Mouse (Mus musculus): ENCODE measurements around the gene Gpd1l. TPM values are rescaled to one million over a fixed set of nuclear protein-coding genes. Genes with fewer than 3 reads are reported as not detected.

Gene Gpd1l
- polyA plus RNA-seq, 1 experiment from 2014 or later, result 12.0 TPM

- 83% methylated on average over 4 of the region's 4 CpGs for WGBS
- H3K9ac ChIP-seq (ENCODE audit: low read length), result no peak overlapping the region
- no peaks in the 10 kb centered on the region for H3K4me1 ChIP-seq (ENCODE audit: control insufficient read depth, insufficient read depth, low read length)
- ATAC-seq (ENCODE audit: insufficient read depth, low FRiP score, low TSS enrichment) (no peak), DNase-seq (ENCODE audit: low spot score) (no peak)
- H3K27ac ChIP-seq (ENCODE audit: low read depth, low read length), result no peak overlapping the region
- no peak overlapping the region for H3K4me3 ChIP-seq (ENCODE audit: low read depth, low read length)
- H3K27me3 ChIP-seq (ENCODE audit: control insufficient read depth, insufficient read depth, low read length), result no peaks in the 10 kb centered on the region
- H3K36me3 ChIP-seq (ENCODE audit: control insufficient read depth, insufficient read depth, low read length), result no peaks in the 10 kb centered on the region
- no peak overlapping the region for H3K4me2 ChIP-seq (ENCODE audit: low read depth)
- no peaks in the 10 kb centered on the region for H3K9me3 ChIP-seq (ENCODE audit: control insufficient read depth, low read length)
These were observed 26.4 kb upstream of the Gpd1l start for GRCm38 (mm10) chr9:114960043-114960789.

- H3K27me3 ChIP-seq (ENCODE audit: control insufficient read depth, insufficient read depth, low read length), result no peaks in the 10 kb centered on the region
- no peaks in the 10 kb centered on the region for H3K36me3 ChIP-seq (ENCODE audit: control insufficient read depth, insufficient read depth, low read length)
- H3K9ac ChIP-seq (ENCODE audit: low read length), result no peak overlapping the region
- DNase-seq (ENCODE audit: low spot score) (peak; percentile 43), ATAC-seq (ENCODE audit: insufficient read depth, low FRiP score, low TSS enrichment) (0 out of 2 replicates have a peak, but pooled peaks have one; percentile 68)
- H3K9me3 ChIP-seq (ENCODE audit: control insufficient read depth, low read length), result no peaks in the 10 kb centered on the region
- WGBS, result 43% methylated on average over 5 of the region's 5 CpGs
- H3K4me2 ChIP-seq (ENCODE audit: low read depth), result no peak overlapping the region
- H3K4me3 ChIP-seq (ENCODE audit: low read depth, low read length), result no peak overlapping the region
- no peaks in the 10 kb centered on the region for H3K4me1 ChIP-seq (ENCODE audit: control insufficient read depth, insufficient read depth, low read length)
- H3K27ac ChIP-seq (ENCODE audit: low read depth, low read length), result no peak overlapping the region
These were observed 23.2 kb upstream of the Gpd1l start for GRCm38 (mm10) chr9:114956945-114957344.

- Histone ChIP-seq H3K4me3 (ENCODE audit: low read depth, low read length) (no peak overlapping the region), H3K9me3 (ENCODE audit: control insufficient read depth, low read length) (no peaks in the 10 kb centered on the region), H3K9ac (ENCODE audit: low read length) (no peak overlapping the region), H3K4me2 (ENCODE audit: low read depth) (no peak overlapping the region), H3K27ac (ENCODE audit: low read depth, low read length) (no peak overlapping the region), H3K4me1 (ENCODE audit: control insufficient read depth, insufficient read depth, low read length) (no peaks in the 10 kb centered on the region), H3K27me3 (ENCODE audit: control insufficient read depth, insufficient read depth, low read length) (no peaks in the 10 kb centered on the region), H3K36me3 (ENCODE audit: control insufficient read depth, insufficient read depth, low read length) (no peaks in the 10 kb centered on the region)
- 91% methylated on average over 11 of the region's 11 CpGs for WGBS
- DNase-seq (ENCODE audit: low spot score), result no peak
- ATAC-seq (ENCODE audit: insufficient read depth, low FRiP score, low TSS enrichment), result no peak
These were observed 21.6 kb upstream of the Gpd1l start for GRCm38 (mm10) chr9:114955340-114955739.

GRCm38 (mm10) chr9:114952866-114953265, 19.1 kb upstream of the Gpd1l start:
- WGBS, result 46% methylated on average over 1 of the region's 1 CpGs
- Histone ChIP-seq H3K9ac (ENCODE audit: low read length) (no peak overlapping the region), H3K9me3 (ENCODE audit: control insufficient read depth, low read length) (no peaks in the 10 kb centered on the region), H3K4me2 (ENCODE audit: low read depth) (no peak overlapping the region), H3K27me3 (ENCODE audit: control insufficient read depth, insufficient read depth, low read length) (no peaks in the 10 kb centered on the region), H3K4me3 (ENCODE audit: low read depth, low read length) (no peak overlapping the region), H3K36me3 (ENCODE audit: control insufficient read depth, insufficient read depth, low read length) (no peaks in the 10 kb centered on the region), H3K4me1 (ENCODE audit: control insufficient read depth, insufficient read depth, low read length) (no peaks in the 10 kb centered on the region), H3K27ac (ENCODE audit: low read depth, low read length) (no peak overlapping the region)
- no peak for ATAC-seq (ENCODE audit: insufficient read depth, low FRiP score, low TSS enrichment)
- DNase-seq (ENCODE audit: low spot score), result no peak

- DNase-seq (ENCODE audit: low spot score), result no peak
- no peak overlapping the region for H3K4me2 ChIP-seq (ENCODE audit: low read depth)
- no peak overlapping the region for H3K9ac ChIP-seq (ENCODE audit: low read length)
- no peak for ATAC-seq (ENCODE audit: insufficient read depth, low FRiP score, low TSS enrichment)
- H3K27ac ChIP-seq (ENCODE audit: low read depth, low read length), result no peak overlapping the region
- no peaks in the 10 kb centered on the region for H3K4me1 ChIP-seq (ENCODE audit: control insufficient read depth, insufficient read depth, low read length)
- H3K4me3 ChIP-seq (ENCODE audit: low read depth, low read length), result no peak overlapping the region
- 60% methylated on average over 5 of the region's 5 CpGs for WGBS
- H3K9me3 ChIP-seq (ENCODE audit: control insufficient read depth, low read length), result no peaks in the 10 kb centered on the region
- no peaks in the 10 kb centered on the region for H3K36me3 ChIP-seq (ENCODE audit: control insufficient read depth, insufficient read depth, low read length)
- no peaks in the 10 kb centered on the region for H3K27me3 ChIP-seq (ENCODE audit: control insufficient read depth, insufficient read depth, low read length)
These were observed 14.6 kb upstream of the Gpd1l start for GRCm38 (mm10) chr9:114948395-114948794.

GRCm38 (mm10) chr9:114945576-114945975, 11.8 kb upstream of the Gpd1l start:
- ATAC-seq (ENCODE audit: insufficient read depth, low FRiP score, low TSS enrichment) (no peak), DNase-seq (ENCODE audit: low spot score) (no peak)
- Histone ChIP-seq H3K4me3 (ENCODE audit: low read depth, low read length) (no peak overlapping the region), H3K27ac (ENCODE audit: low read depth, low read length) (no peak overlapping the region), H3K27me3 (ENCODE audit: control insufficient read depth, insufficient read depth, low read length) (no peaks in the 10 kb centered on the region), H3K9me3 (ENCODE audit: control insufficient read depth, low read length) (no peaks in the 10 kb centered on the region), H3K4me2 (ENCODE audit: low read depth) (no peak overlapping the region), H3K4me1 (ENCODE audit: control insufficient read depth, insufficient read depth, low read length) (no peaks in the 10 kb centered on the region), H3K36me3 (ENCODE audit: control insufficient read depth, insufficient read depth, low read length) (no peaks in the 10 kb centered on the region), H3K9ac (ENCODE audit: low read length) (no peak overlapping the region)
- 89% methylated on average over 6 of the region's 6 CpGs for WGBS

GRCm38 (mm10) chr9:114944642-114945041, 10.9 kb upstream of the Gpd1l start:
- Histone ChIP-seq H3K36me3 (ENCODE audit: control insufficient read depth, insufficient read depth, low read length) (no peaks in the 10 kb centered on the region), H3K4me2 (ENCODE audit: low read depth) (no peak overlapping the region), H3K27ac (ENCODE audit: low read depth, low read length) (no peak overlapping the region), H3K9me3 (ENCODE audit: control insufficient read depth, low read length) (no peaks in the 10 kb centered on the region), H3K4me3 (ENCODE audit: low read depth, low read length) (no peak overlapping the region), H3K27me3 (ENCODE audit: control insufficient read depth, insufficient read depth, low read length) (no peaks in the 10 kb centered on the region), H3K9ac (ENCODE audit: low read length) (no peak overlapping the region), H3K4me1 (ENCODE audit: control insufficient read depth, insufficient read depth, low read length) (no peaks in the 10 kb centered on the region)
- WGBS, result 85% methylated on average over 3 of the region's 3 CpGs
- no peak for ATAC-seq (ENCODE audit: insufficient read depth, low FRiP score, low TSS enrichment)
- DNase-seq (ENCODE audit: low spot score), result no peak

GRCm38 (mm10) chr9:114936687-114937086, 2.9 kb upstream of the Gpd1l start:
- H3K4me1 ChIP-seq (ENCODE audit: control insufficient read depth, insufficient read depth, low read length), result peaks cover 8% of the 10 kb centered on the region; the same call in 1 of the 2 replicates
- no peak overlapping the region for H3K4me2 ChIP-seq (ENCODE audit: low read depth)
- no peak overlapping the region for H3K9ac ChIP-seq (ENCODE audit: low read length)
- no peaks in the 10 kb centered on the region for H3K27me3 ChIP-seq (ENCODE audit: control insufficient read depth, insufficient read depth, low read length)
- DNase-seq (ENCODE audit: low spot score), result no peak
- ATAC-seq (ENCODE audit: insufficient read depth, low FRiP score, low TSS enrichment), result no peak
- H3K4me3 ChIP-seq (ENCODE audit: low read depth, low read length), result no peak overlapping the region
- WGBS, result 75% methylated on average over 2 of the region's 2 CpGs
- no peaks in the 10 kb centered on the region for H3K36me3 ChIP-seq (ENCODE audit: control insufficient read depth, insufficient read depth, low read length)
- H3K9me3 ChIP-seq (ENCODE audit: control insufficient read depth, low read length), result no peaks in the 10 kb centered on the region
- no peak overlapping the region for H3K27ac ChIP-seq (ENCODE audit: low read depth, low read length)

GRCm38 (mm10) chr9:114935321-114935720, 1.5 kb upstream of the Gpd1l start:
- Histone ChIP-seq H3K27ac (ENCODE audit: low read depth, low read length) (no peak overlapping the region), H3K36me3 (ENCODE audit: control insufficient read depth, insufficient read depth, low read length) (no peaks in the 10 kb centered on the region; the same call in 1 of the 2 replicates), H3K27me3 (ENCODE audit: control insufficient read depth, insufficient read depth, low read length) (no peaks in the 10 kb centered on the region), H3K4me2 (ENCODE audit: low read depth) (no peak overlapping the region), H3K4me1 (ENCODE audit: control insufficient read depth, insufficient read depth, low read length) (peaks cover 8% of the 10 kb centered on the region; the same call in 1 of the 2 replicates), H3K9ac (ENCODE audit: low read length) (no peak overlapping the region), H3K4me3 (ENCODE audit: low read depth, low read length) (no peak overlapping the region), H3K9me3 (ENCODE audit: control insufficient read depth, low read length) (no peaks in the 10 kb centered on the region)
- no peak for DNase-seq (ENCODE audit: low spot score)
- 74% methylated on average over 4 of the region's 4 CpGs for WGBS
- ATAC-seq (ENCODE audit: insufficient read depth, low FRiP score, low TSS enrichment), result no peak

All from neural tube, embryonic 11.5 days (tissue).